Mouse (Mus musculus) bone marrow macrophage, adult 2 months (primary cell): ENCODE data around the gene Il10rb. TPM values are rescaled to one million over a fixed set of nuclear protein-coding genes. Genes with fewer than 3 reads are reported as not detected.

ENCODE experiments used
- H3K27ac ChIP-seq: 2 replicates; pipeline ENCODE4 v1.5.1; 2012; ENCODE audit warnings: low read depth, low read length; ENCODE audit not compliant: insufficient read depth
- H3K4me1 ChIP-seq: 2 replicates; pipeline ENCODE4 v1.6.1; 2012; ENCODE audit warnings: low read length; ENCODE audit not compliant: control insufficient read depth, insufficient read depth
- H3K4me3 ChIP-seq: 2 replicates; pipeline ENCODE4 v1.5.1; 2012; ENCODE audit warnings: mild to moderate bottlenecking, low read length, moderate library complexity; ENCODE audit not compliant: insufficient read depth
- CTCF ChIP-seq: IDR thresholded peaks from 2 replicates; pipeline ENCODE4 v1.5.1; 2012; ENCODE audit warnings: low read depth, mild to moderate bottlenecking, low read length, moderate library complexity
- POLR2A ChIP-seq: IDR thresholded peaks from 2 replicates; pipeline ENCODE4 v1.6.1; 2012; ENCODE audit warnings: mild to moderate bottlenecking, low read depth, low read length, borderline replicate concordance
- polyA plus RNA-seq: library from polyadenylated mRNA; stranded (reverse); fragments of >200 nt; gene quantifications from 2 replicates; pipeline ENCODE4 v1.2.4, GENCODE M21; 2012; ENCODE audit not compliant: missing spikeins, insufficient read depth, insufficient read length

Gene Il10rb
- polyA plus RNA-seq, 1 experiment = 345 TPM

- H3K27ac ChIP-seq = peak overlapping the region; percentile 78
- H3K4me3 ChIP-seq = no peak overlapping the region
- H3K4me1 ChIP-seq = peaks cover 77% of the 10 kb centered on the region
- TF ChIP-seq CTCF = no peak
- TF ChIP-seq POLR2A = no peak
These were observed 7.3 kb downstream of the Il10rb start for GRCm38 (mm10) chr16:91413102-91413844.

- no peak overlapping the region for H3K4me3 ChIP-seq
- no peak for TF ChIP-seq CTCF
- no peak for TF ChIP-seq POLR2A
- H3K4me1 ChIP-seq = peaks cover 60% of the 10 kb centered on the region
- peak overlapping the region; percentile 99 for H3K27ac ChIP-seq
These were observed 9.6 kb downstream of the Il10rb start for GRCm38 (mm10) chr16:91415391-91416189.

GRCm38 (mm10) chr16:91416357-91416756 is 10.4 kb downstream of the Il10rb start:
- Histone ChIP-seq H3K4me3 (no peak overlapping the region), H3K27ac (peak overlapping the region; percentile 99), H3K4me1 (peaks cover 53% of the 10 kb centered on the region)
- TF ChIP-seq POLR2A (no peak), CTCF (no peak)

GRCm38 (mm10) chr16:91416938-91417337 is 11.0 kb downstream of the Il10rb start:
- Histone ChIP-seq H3K4me1 (peaks cover 48% of the 10 kb centered on the region), H3K4me3 (no peak overlapping the region), H3K27ac (peak overlapping the region; percentile 99)
- TF ChIP-seq CTCF = no peak
- no peak for TF ChIP-seq POLR2A

- Histone ChIP-seq H3K4me1 (peaks cover 33% of the 10 kb centered on the region), H3K4me3 (no peak overlapping the region), H3K27ac (no peak overlapping the region)
- TF ChIP-seq CTCF = no peak
These were observed 12.6 kb downstream of the Il10rb start for GRCm38 (mm10) chr16:91418531-91418930.

- TF ChIP-seq CTCF (no peak), POLR2A (no peak)
- no peak overlapping the region for H3K27ac ChIP-seq
- peaks cover 3% of the 10 kb centered on the region; the same call in 1 of the 2 replicates for H3K4me1 ChIP-seq
- no peak overlapping the region for H3K4me3 ChIP-seq
These were observed 19.9 kb downstream of the Il10rb start for GRCm38 (mm10) chr16:91425816-91426215.

- Histone ChIP-seq H3K4me3 (no peak overlapping the region), H3K27ac (no peak overlapping the region), H3K4me1 (peaks cover 3% of the 10 kb centered on the region; the same call in 1 of the 2 replicates)
- no peak for TF ChIP-seq CTCF
- no peak for TF ChIP-seq POLR2A
These were observed 20.6 kb downstream of the Il10rb start for GRCm38 (mm10) chr16:91426586-91426985.

GRCm38 (mm10) chr16:91427461-91427860 is 21.5 kb downstream of the Il10rb start:
- Histone ChIP-seq H3K4me1 (peaks cover 3% of the 10 kb centered on the region; the same call in 1 of the 2 replicates), H3K4me3 (no peak overlapping the region), H3K27ac (no peak overlapping the region)
- no peak for TF ChIP-seq POLR2A
- no peak for TF ChIP-seq CTCF

GRCm38 (mm10) chr16:91428259-91428865 is 22.4 kb downstream of the Il10rb start:
- TF ChIP-seq POLR2A (no peak), CTCF (no peak)
- H3K4me3 ChIP-seq = no peak overlapping the region
- H3K4me1 ChIP-seq = peaks cover 10% of the 10 kb centered on the region
- H3K27ac ChIP-seq = no peak overlapping the region
